In genomic region chr19:44267499-44268002, GRCm38 (mm10) we compare ENCODE assay signal across 8 mouse cellular contexts. TPM values are rescaled to one million over a fixed set of nuclear protein-coding genes. Genes with fewer than 3 reads are reported as not detected.
DNase-seq lines count a peak whose midpoint lies in the region; ATAC-seq and TF ChIP-seq lines count a peak whose summit lies in the region.

No protein-coding gene starts in this region.

- peak overlapping the region; percentile 58 for H3K4me3 ChIP-seq in heart, embryonic 11.5 days (ENCODE audit: low read depth, low read length)
- peak overlapping the region; percentile 78 for H3K4me3 ChIP-seq in E14TG2a.4 (replicated peaks; ENCODE audit: low read length)
- peak overlapping the region; percentile 58 for H3K4me3 ChIP-seq in forebrain, embryonic 14.5 days (ENCODE audit: low read depth, low read length)
- H3K4me3 ChIP-seq in liver, embryonic 15.5 days (replicated peaks): peak overlapping the region; percentile 68

- no peaks in the 10 kb centered on the region for H3K4me1 ChIP-seq in heart, embryonic 11.5 days (ENCODE audit: control insufficient read depth, insufficient read depth, low read length)
- peaks cover 69% of the 10 kb centered on the region for H3K4me1 ChIP-seq in E14TG2a.4 (replicated peaks; ENCODE audit: low read depth, low read length)
- peaks cover 10% of the 10 kb centered on the region; the same call in 1 of the 2 replicates for H3K4me1 ChIP-seq in forebrain, embryonic 14.5 days (ENCODE audit: control insufficient read depth, insufficient read depth, low read length)
- H3K4me1 ChIP-seq in liver, embryonic 15.5 days (replicated peaks): peaks cover 42% of the 10 kb centered on the region

- H3K36me3 ChIP-seq in heart, embryonic 11.5 days (ENCODE audit: control insufficient read depth, insufficient read depth, low read length): no peaks in the 10 kb centered on the region
- no peaks in the 10 kb centered on the region for H3K36me3 ChIP-seq in E14TG2a.4 (ENCODE audit: insufficient read depth, low read length)
- no peaks in the 10 kb centered on the region for H3K36me3 ChIP-seq in forebrain, embryonic 14.5 days (ENCODE audit: control insufficient read depth, insufficient read depth, low read length)
- H3K36me3 ChIP-seq in liver, embryonic 15.5 days (replicated peaks): no peaks in the 10 kb centered on the region

- no peaks in the 10 kb centered on the region for H3K9me3 ChIP-seq in heart, embryonic 11.5 days (replicated peaks; ENCODE audit: control insufficient read depth, low read length)
- H3K9me3 ChIP-seq in E14TG2a.4 (ENCODE audit: low read length): no peaks in the 10 kb centered on the region
- no peaks in the 10 kb centered on the region for H3K9me3 ChIP-seq in forebrain, embryonic 14.5 days (replicated peaks; ENCODE audit: control insufficient read depth, low read length)
- no peaks in the 10 kb centered on the region for H3K9me3 ChIP-seq in liver, embryonic 15.5 days (replicated peaks)

- TF ChIP-seq CTCF in E14TG2a.4 (conservative IDR thresholded peaks at IDR 0.05; ENCODE audit: low read length): no peak

- H3K27me3 ChIP-seq in heart, embryonic 11.5 days (ENCODE audit: control insufficient read depth, insufficient read depth, low read length): no peaks in the 10 kb centered on the region
- no peaks in the 10 kb centered on the region for H3K27me3 ChIP-seq in E14TG2a.4 (ENCODE audit: insufficient read depth, low read length)
- H3K27me3 ChIP-seq in forebrain, embryonic 14.5 days (replicated peaks; ENCODE audit: control insufficient read depth, insufficient read depth, low read length): no peaks in the 10 kb centered on the region
- H3K27me3 ChIP-seq in liver, embryonic 15.5 days: no peaks in the 10 kb centered on the region

- peak overlapping the region; percentile 81 for H3K9ac ChIP-seq in heart, embryonic 11.5 days (ENCODE audit: low read depth, low read length)
- peak overlapping the region; percentile 74 for H3K9ac ChIP-seq in forebrain, embryonic 14.5 days (ENCODE audit: low read length)
- peak overlapping the region; percentile 76 for H3K9ac ChIP-seq in liver, embryonic 15.5 days

- ATAC-seq in heart, embryonic 11.5 days (replicated peaks; ENCODE audit: insufficient number of reproducible peaks, low FRiP score, low TSS enrichment): no peak
- ATAC-seq in forebrain, embryonic 14.5 days: 0 out of 2 replicates have a peak, but pooled peaks have one; percentile 8
- ATAC-seq in liver, embryonic 15.5 days (ENCODE audit: insufficient read depth): no peak

- H3K27ac ChIP-seq in heart, embryonic 11.5 days (ENCODE audit: low read depth, low read length): peak overlapping the region; percentile 95
- peak overlapping the region; percentile 89 for H3K27ac ChIP-seq in forebrain, embryonic 14.5 days (ENCODE audit: low read depth, low read length)
- peak overlapping the region; percentile 98 for H3K27ac ChIP-seq in liver, embryonic 15.5 days (replicated peaks)

- peak overlapping the region; percentile 82 for H3K4me2 ChIP-seq in heart, embryonic 11.5 days
- peak overlapping the region; percentile 84 for H3K4me2 ChIP-seq in forebrain, embryonic 14.5 days (ENCODE audit: low read length)
- peak overlapping the region; percentile 94 for H3K4me2 ChIP-seq in liver, embryonic 15.5 days

- intact Hi-C loops in heart, postnatal 14 days (cut with DNase I): loop anchor here (2.0 kb wide), 1 partner anchor 21 kb away; no protein-coding TSS in a partner anchor
- intact Hi-C loops in left cerebral cortex, postnatal 14 days (cut with DNase I): loop anchor here (1.0 kb wide), 1 partner anchor 27 kb away; no protein-coding TSS in a partner anchor

- no peak for DNase-seq in heart, postnatal 14 days
- peak; percentile 84 for DNase-seq in forebrain, embryonic 14.5 days (ENCODE audit: low spot score)
- DNase-seq in left cerebral cortex, postnatal 14 days (ENCODE audit: low spot score in 2 of 2): no peak
- no peak for DNase-seq in cerebellum, adult 9-10 months
- no peak for DNase-seq in left cerebral cortex, adult 18-20 months (ENCODE audit: low spot score in 2 of 2)

- WGBS in heart, embryonic 11.5 days (ENCODE audit: insufficient replicate concordance): 9% methylated on average over 18 of the region's 18 CpGs
- 23% methylated on average over 7 of the region's 18 CpGs for WGBS in forebrain, embryonic 14.5 days
- WGBS in liver, embryonic 15.5 days (ENCODE audit: insufficient replicate concordance): 14% methylated on average over 18 of the region's 18 CpGs

RNA-seq across cellular contexts. Expression of gene Scd2, which starts 25.9 kb away (rescaled TPM):
- 150 and 188 TPM in 2 replicates for polyA plus RNA-seq in heart, embryonic 11.5 days (2014; fragmentation: Nextera tagmentation; extraction: Ambion mirVana)
- 10 to 100 TPM; 24.8 to 27.2 TPM for total RNA-seq in heart, postnatal 14 days (2021)
- 220 and 266 TPM in 2 replicates for polyA plus RNA-seq in forebrain, embryonic 14.5 days (2014; fragmentation: Nextera tagmentation; extraction: Ambion mirVana)
- polyA plus RNA-seq in liver, embryonic 15.5 days (2015; fragmentation: Nextera tagmentation; extraction: Ambion mirVana): 108 and 124 TPM in 2 replicates
- total RNA-seq in left cerebral cortex, postnatal 14 days (2021): 100 to 1,000 TPM; 555 to 608 TPM
- total RNA-seq in left cerebral cortex, adult 18-20 months (2021): 100 to 1,000 TPM; 581 to 588 TPM

Comparison
In these comparisons a context has a peak if more than half of its experiments do, and no peak if none do; other contexts are left out.
1. RNA of gene Scd2, which starts 25.9 kb away (total RNA-seq): 555 to 608 TPM in left cerebral cortex, postnatal 14 days and 581 to 588 TPM in left cerebral cortex, adult 18-20 months; 24.8 to 27.2 TPM in heart, postnatal 14 days; every median in the first group is over 10 times any median in the second.
2. Peak in every context shown above with its lines, with median percentiles within 50 percentile points of each other: H3K27ac ChIP-seq, H3K4me2 ChIP-seq, H3K4me3 ChIP-seq and H3K9ac ChIP-seq.